Comparison of ENCODE assay signal across 13 mouse cellular contexts in genomic region chr9:43394204-43394603, GRCm38 (mm10).
DNase-seq lines count a peak whose midpoint lies in the region; ATAC-seq and TF ChIP-seq lines count a peak whose summit lies in the region.
"Had no signal": no experiment of that assay in that cellular context is flagged by ENCODE, and none has a peak within 500 bp of the region (broad histone marks: within the 10 kb centered on the region; RNA-seq: fewer than 3 reads in every experiment).

No protein-coding gene starts in this region.

- no peaks in the 10 kb centered on the region for H3K9me3 ChIP-seq in forebrain, embryonic 14.5 days (replicated peaks; ENCODE audit: control insufficient read depth, low read length)
- H3K9me3 ChIP-seq in forebrain, embryonic 15.5 days: no peaks in the 10 kb centered on the region
- no peaks in the 10 kb centered on the region for H3K9me3 ChIP-seq in neural tube, embryonic 11.5 days (ENCODE audit: control insufficient read depth, low read length)
- no peaks in the 10 kb centered on the region for H3K9me3 ChIP-seq in neural tube, embryonic 15.5 days (replicated peaks)
- H3K9me3 ChIP-seq in hindbrain, postnatal 0 days (ENCODE audit: low read length): no peaks in the 10 kb centered on the region
- H3K9me3 ChIP-seq: neural tube, embryonic 13.5 days had no signal

- peak; percentile 22 for DNase-seq in forebrain, embryonic 14.5 days (ENCODE audit: low spot score)
- DNase-seq in layer of hippocampus, adult 11-12 months (ENCODE audit: low spot score): peak; percentile 31
- no peak for DNase-seq in layer of hippocampus, adult 9-10 months (ENCODE audit: low spot score)
- DNase-seq in neural tube, embryonic 11.5 days (ENCODE audit: low spot score): peak; percentile 46
- peak; percentile 33 for DNase-seq in hindbrain, postnatal 0 days (ENCODE audit: low spot score)
- DNase-seq in testis, postnatal 14 days (ENCODE audit: low spot score): no peak
- DNase-seq: gastrocnemius, postnatal 36 days; heart, postnatal 14 days; left cerebral cortex, postnatal 4 days had no signal

- ATAC-seq in forebrain, embryonic 14.5 days: no peak
- ATAC-seq in forebrain, embryonic 15.5 days (replicated peaks): no peak
- ATAC-seq in neural tube, embryonic 11.5 days (ENCODE audit: insufficient read depth, low FRiP score, low TSS enrichment): no peak
- ATAC-seq in neural tube, embryonic 15.5 days (ENCODE audit: low FRiP score): no peak
- ATAC-seq in hindbrain, postnatal 0 days: peak; percentile 78

- 31% methylated on average over 5 of the region's 5 CpGs for WGBS in forebrain, embryonic 14.5 days
- WGBS in forebrain, embryonic 15.5 days: 36% methylated on average over 5 of the region's 5 CpGs
- 66% methylated on average over 5 of the region's 5 CpGs for WGBS in neural tube, embryonic 11.5 days
- 64% methylated on average over 5 of the region's 5 CpGs for WGBS in neural tube, embryonic 15.5 days
- WGBS in hindbrain, postnatal 0 days: 24% methylated on average over 5 of the region's 5 CpGs

- no peak overlapping the region for H3K27ac ChIP-seq in forebrain, embryonic 14.5 days (ENCODE audit: low read depth, low read length)
- H3K27ac ChIP-seq in forebrain, embryonic 15.5 days (replicated peaks): no peak overlapping the region
- no peak overlapping the region for H3K27ac ChIP-seq in neural tube, embryonic 11.5 days (ENCODE audit: low read depth, low read length)
- no peak overlapping the region for H3K27ac ChIP-seq in neural tube, embryonic 15.5 days (replicated peaks)
- H3K27ac ChIP-seq in hindbrain, postnatal 0 days: no peak overlapping the region
- H3K27ac ChIP-seq: neural tube, embryonic 13.5 days had no signal

- no peak overlapping the region for H3K9ac ChIP-seq in forebrain, embryonic 14.5 days (ENCODE audit: low read length)
- H3K9ac ChIP-seq in forebrain, embryonic 15.5 days (replicated peaks): no peak overlapping the region
- no peak overlapping the region for H3K9ac ChIP-seq in neural tube, embryonic 11.5 days (ENCODE audit: low read length)
- no peak overlapping the region for H3K9ac ChIP-seq in neural tube, embryonic 15.5 days (replicated peaks)
- no peak overlapping the region for H3K9ac ChIP-seq in hindbrain, postnatal 0 days (replicated peaks; ENCODE audit: low read length)
- H3K9ac ChIP-seq: neural tube, embryonic 13.5 days had no signal

- H3K4me2 ChIP-seq in forebrain, embryonic 14.5 days (ENCODE audit: low read length): no peak overlapping the region
- no peak overlapping the region for H3K4me2 ChIP-seq in forebrain, embryonic 15.5 days (replicated peaks)
- no peak overlapping the region for H3K4me2 ChIP-seq in neural tube, embryonic 11.5 days (ENCODE audit: low read depth)
- H3K4me2 ChIP-seq in neural tube, embryonic 15.5 days: no peak overlapping the region
- H3K4me2 ChIP-seq in hindbrain, postnatal 0 days (ENCODE audit: low read depth, low read length): no peak overlapping the region
- H3K4me2 ChIP-seq: neural tube, embryonic 13.5 days had no signal

- peaks cover 4% of the 10 kb centered on the region; the same call in 1 of the 2 replicates for H3K4me1 ChIP-seq in forebrain, embryonic 14.5 days (ENCODE audit: control insufficient read depth, insufficient read depth, low read length)
- H3K4me1 ChIP-seq in forebrain, embryonic 15.5 days: peaks cover 6% of the 10 kb centered on the region
- H3K4me1 ChIP-seq in neural tube, embryonic 11.5 days (ENCODE audit: control insufficient read depth, insufficient read depth, low read length): no peaks in the 10 kb centered on the region
- peaks cover 12% of the 10 kb centered on the region for H3K4me1 ChIP-seq in neural tube, embryonic 15.5 days
- no peaks in the 10 kb centered on the region for H3K4me1 ChIP-seq in hindbrain, postnatal 0 days (ENCODE audit: insufficient read depth, low read length)
- H3K4me1 ChIP-seq: megakaryocyte, embryonic 14.5 days had no signal

- H3K27me3 ChIP-seq in forebrain, embryonic 14.5 days (replicated peaks; ENCODE audit: control insufficient read depth, insufficient read depth, low read length): no peaks in the 10 kb centered on the region
- no peaks in the 10 kb centered on the region for H3K27me3 ChIP-seq in forebrain, embryonic 15.5 days
- H3K27me3 ChIP-seq in neural tube, embryonic 11.5 days (ENCODE audit: control insufficient read depth, insufficient read depth, low read length): no peaks in the 10 kb centered on the region
- H3K27me3 ChIP-seq in neural tube, embryonic 15.5 days (replicated peaks): no peaks in the 10 kb centered on the region
- no peaks in the 10 kb centered on the region for H3K27me3 ChIP-seq in hindbrain, postnatal 0 days (ENCODE audit: insufficient read depth, low read length)
- H3K27me3 ChIP-seq: neural tube, embryonic 13.5 days had no signal

- H3K4me3 ChIP-seq in forebrain, embryonic 14.5 days (ENCODE audit: low read depth, low read length): no peak overlapping the region
- H3K4me3 ChIP-seq in forebrain, embryonic 15.5 days: no peak overlapping the region
- no peak overlapping the region for H3K4me3 ChIP-seq in neural tube, embryonic 11.5 days (ENCODE audit: low read depth, low read length)
- no peak overlapping the region for H3K4me3 ChIP-seq in neural tube, embryonic 15.5 days (replicated peaks)
- H3K4me3 ChIP-seq in hindbrain, postnatal 0 days (ENCODE audit: low read length): no peak overlapping the region
- H3K4me3 ChIP-seq: neural tube, embryonic 13.5 days had no signal

- no peaks in the 10 kb centered on the region for H3K36me3 ChIP-seq in forebrain, embryonic 14.5 days (ENCODE audit: control insufficient read depth, insufficient read depth, low read length)
- no peaks in the 10 kb centered on the region for H3K36me3 ChIP-seq in forebrain, embryonic 15.5 days
- no peaks in the 10 kb centered on the region for H3K36me3 ChIP-seq in neural tube, embryonic 11.5 days (ENCODE audit: control insufficient read depth, insufficient read depth, low read length)
- no peaks in the 10 kb centered on the region for H3K36me3 ChIP-seq in neural tube, embryonic 15.5 days
- H3K36me3 ChIP-seq in hindbrain, postnatal 0 days (ENCODE audit: insufficient read depth, low read length): no peaks in the 10 kb centered on the region
- H3K36me3 ChIP-seq: neural tube, embryonic 13.5 days had no signal

- TF ChIP-seq CTCF in hindbrain, postnatal 0 days (IDR thresholded peaks at IDR 0.05; ENCODE audit: low read depth): no peak

Comparison
In these comparisons a context has a peak if more than half of its experiments do, and no peak if none do; other contexts are left out.
1. DNase-seq: peak in forebrain, embryonic 14.5 days (single experiment), layer of hippocampus, adult 11-12 months (single experiment), neural tube, embryonic 11.5 days (single experiment) and hindbrain, postnatal 0 days (single experiment); none in layer of hippocampus, adult 9-10 months (single experiment) and testis, postnatal 14 days (single experiment).